Mouse (Mus musculus) stomach, postnatal 0 days (tissue): ENCODE results near the gene Tfdp1. TPM values are rescaled to one million over a fixed set of nuclear protein-coding genes. Genes with fewer than 3 reads are reported as not detected.
"Not testable (repeated sequence)": the region's sequence is repeated elsewhere in the genome, so short reads cannot be mapped to it uniquely, and the experiment has no call there.

Source experiments
- ATAC-seq: fragments of 200-750 bp; cut with Nextera tagmentation; 2 replicates; pipeline ENCODE4 v1.8.0; 2017; ENCODE audit not compliant: low FRiP score, low TSS enrichment
- DNase-seq: peaks from one replicate; pipeline ENCODE4 v3.0.0-alpha.2; 2016; ENCODE audit warnings: low spot score
- H3K27ac ChIP-seq: fragments of 300-500 bp; sonication (generic); replicated peaks from 2 replicates; pipeline ENCODE4 v1.5.1; 2014; ENCODE audit warnings: mild to moderate bottlenecking, control low read depth
- H3K27me3 ChIP-seq: fragments of 300-500 bp; sonication (generic); 2 replicates; pipeline ENCODE4 v1.6.1; 2014; ENCODE audit warnings: low read length; ENCODE audit not compliant: control insufficient read depth, insufficient read depth
- H3K36me3 ChIP-seq: fragments of 300-500 bp; sonication (generic); 2 replicates; pipeline ENCODE4 v1.6.1; 2014; ENCODE audit warnings: low read length, mixed read lengths; ENCODE audit not compliant: control insufficient read depth, insufficient read depth
- H3K4me1 ChIP-seq: fragments of 300-500 bp; sonication (generic); replicated peaks from 2 replicates; pipeline ENCODE4 v1.6.1; 2014; ENCODE audit warnings: antibody characterized with exemption; ENCODE audit not compliant: control insufficient read depth, insufficient read depth
- H3K4me2 ChIP-seq: fragments of 300-500 bp; sonication (generic); replicated peaks from 2 replicates; pipeline ENCODE4 v1.6.1; 2014; ENCODE audit warnings: low read depth, mild to moderate bottlenecking, control low read depth, moderate library complexity
- H3K4me3 ChIP-seq: fragments of 300-500 bp; sonication (generic); 2 replicates; pipeline ENCODE4 v1.5.1; 2014; ENCODE audit warnings: low read depth, low read length, control low read depth
- H3K9ac ChIP-seq: fragments of 300-500 bp; sonication (generic); 2 replicates; pipeline ENCODE4 v1.6.1; 2014; ENCODE audit warnings: mild to moderate bottlenecking, low read length, control low read depth, mixed read lengths
- H3K9me3 ChIP-seq: fragments of 300-500 bp; sonication (generic); 2 replicates; pipeline ENCODE4 v1.6.1; 2016; ENCODE audit warnings: low read length; ENCODE audit not compliant: control insufficient read depth
- CTCF ChIP-seq: IDR thresholded peaks from 2 replicates; pipeline ENCODE4 v1.5.1; 2016; ENCODE audit warnings: antibody characterized with exemption, low read depth, mild to moderate bottlenecking, moderate library complexity
- EP300 ChIP-seq: optimal IDR thresholded peaks from 2 replicates; pipeline ENCODE3; 2016; ENCODE audit warnings: antibody characterized with exemption
- WGBS: fragments of 180-500 bp; shearing (Covaris S2); extraction: QIAGEN DNeasy Blood & Tissue Kit; methylation state at CpG from one replicate; pipeline ENCODE4 v1.1.7; 2014; 5-methylcytosine and 5-hydroxymethylcytosine counted together
- polyA plus RNA-seq: library from polyadenylated mRNA; unstranded; fragments of >200 nt; fragmentation: Nextera tagmentation; extraction: Ambion mirVana; gene quantifications from 2 replicates; pipeline ENCODE4 v1.2.1, GENCODE M21; 2015

Gene Tfdp1
- polyA plus RNA-seq, 1 experiment from 2014 or later: 69.3 TPM

- Histone ChIP-seq H3K4me2 (no peak overlapping the region), H3K36me3 (no peaks in the 10 kb centered on the region), H3K27ac (no peak overlapping the region), H3K4me3 (no peak overlapping the region), H3K9me3 (no peaks in the 10 kb centered on the region), H3K27me3 (no peaks in the 10 kb centered on the region), H3K4me1 (no peaks in the 10 kb centered on the region), H3K9ac (no peak overlapping the region)
- no peak for ATAC-seq
- no peak for DNase-seq
- no peak for TF ChIP-seq EP300
- peak; percentile 45 for TF ChIP-seq CTCF
- 46% methylated on average over 1 of the region's 1 CpGs for WGBS
Observed at GRCm38 (mm10) chr8:13334671-13335070, 3.9 kb upstream of the Tfdp1 start.

GRCm38 (mm10) chr8:13337245-13337644 lies 1.3 kb upstream of the Tfdp1 start:
- H3K4me3 ChIP-seq, H3K9me3 ChIP-seq, H3K27ac ChIP-seq, H3K4me2 ChIP-seq, DNase-seq, H3K36me3 ChIP-seq, H3K4me1 ChIP-seq, ATAC-seq, H3K9ac ChIP-seq, H3K27me3 ChIP-seq: not testable (repeated sequence)
- 62% methylated on average over 6 of the region's 6 CpGs for WGBS

- H3K4me2 ChIP-seq: no peak overlapping the region
- no peak for DNase-seq
- no peaks in the 10 kb centered on the region for H3K36me3 ChIP-seq
- ATAC-seq: no peak
- no peaks in the 10 kb centered on the region for H3K9me3 ChIP-seq
- H3K4me3 ChIP-seq: no peak overlapping the region
- WGBS: 53% methylated on average over 3 of the region's 3 CpGs
- H3K27me3 ChIP-seq: no peaks in the 10 kb centered on the region
- TF ChIP-seq CTCF (no peak), EP300 (no peak)
- no peak overlapping the region for H3K9ac ChIP-seq
- H3K4me1 ChIP-seq: no peaks in the 10 kb centered on the region
- H3K27ac ChIP-seq: no peak overlapping the region
Observed at GRCm38 (mm10) chr8:13337678-13338077, 873 bp upstream of the Tfdp1 start.

- peak; percentile 42 for DNase-seq
- WGBS: under 1% methylated on average over 60 of the region's 70 CpGs
- H3K27me3 ChIP-seq: no peaks in the 10 kb centered on the region
Observed at GRCm38 (mm10) chr8:13338901-13339645, 522 bp downstream of the Tfdp1 start.

DNA sequence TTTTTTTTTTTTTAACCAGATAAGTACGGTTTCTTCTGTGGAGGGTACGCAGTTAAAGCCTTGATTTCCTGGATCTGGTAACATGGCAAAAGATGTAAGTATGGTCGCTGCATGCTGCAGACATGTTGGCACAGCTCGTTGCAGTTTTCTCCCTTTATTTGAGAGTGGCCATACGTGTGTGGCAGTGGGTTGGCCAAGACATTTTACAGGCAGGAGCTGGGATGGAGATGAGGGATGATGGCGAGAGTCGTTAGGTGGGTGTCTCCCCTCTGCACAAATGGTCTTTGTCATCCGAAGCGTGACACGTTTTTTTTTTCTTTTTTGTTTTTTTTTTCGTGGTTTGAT lies 1.1 kb downstream of the Tfdp1 start:
- H3K27me3 ChIP-seq: no peaks in the 10 kb centered on the region
- no peaks in the 10 kb centered on the region for H3K4me1 ChIP-seq
- peak overlapping the region; percentile 97; the same call in 1 of the 2 replicates for H3K9ac ChIP-seq
- peak overlapping the region; percentile 94 for H3K4me2 ChIP-seq
- peak overlapping the region; percentile 70 for H3K4me3 ChIP-seq
- 3% methylated on average over 11 of the region's 11 CpGs for WGBS
- no peak overlapping the region for H3K27ac ChIP-seq
- TF ChIP-seq EP300 (no peak), CTCF (no peak)
- no peak for DNase-seq
- no peak for ATAC-seq
- H3K9me3 ChIP-seq: no peaks in the 10 kb centered on the region
- peaks cover 3% of the 10 kb centered on the region; the same call in 1 of the 2 replicates for H3K36me3 ChIP-seq

More at GRCm38 (mm10) chr8:13338901-13339645, 522 bp downstream of the Tfdp1 start:
- peaks cover under 1% of the 10 kb centered on the region; the same call in 1 of the 2 replicates for H3K36me3 ChIP-seq
- peak overlapping the region; percentile 83 for H3K27ac ChIP-seq
- peak; percentile 58 for ATAC-seq
- peak overlapping the region; percentile 94 for H3K4me2 ChIP-seq
- no peaks in the 10 kb centered on the region for H3K9me3 ChIP-seq
- peak overlapping the region; percentile 70 for H3K4me3 ChIP-seq
- H3K4me1 ChIP-seq: no peaks in the 10 kb centered on the region
- H3K9ac ChIP-seq: peak overlapping the region; percentile 97
- no peak for TF ChIP-seq CTCF
- TF ChIP-seq EP300: no peak

- no peak overlapping the region for H3K4me3 ChIP-seq
- H3K36me3 ChIP-seq: peaks cover 3% of the 10 kb centered on the region; the same call in 1 of the 2 replicates
- no peak for TF ChIP-seq EP300
- no peak for TF ChIP-seq CTCF
- no peaks in the 10 kb centered on the region for H3K4me1 ChIP-seq
- no peaks in the 10 kb centered on the region for H3K27me3 ChIP-seq
- no peak for ATAC-seq
- 80% methylated on average over 8 of the region's 8 CpGs for WGBS
- no peak overlapping the region for H3K27ac ChIP-seq
- no peak overlapping the region for H3K4me2 ChIP-seq
- H3K9me3 ChIP-seq: no peaks in the 10 kb centered on the region
- H3K9ac ChIP-seq: no peak overlapping the region
- no peak for DNase-seq
Observed at GRCm38 (mm10) chr8:13340650-13341049, 2.1 kb downstream of the Tfdp1 start.
